In the genomic region with DNA sequence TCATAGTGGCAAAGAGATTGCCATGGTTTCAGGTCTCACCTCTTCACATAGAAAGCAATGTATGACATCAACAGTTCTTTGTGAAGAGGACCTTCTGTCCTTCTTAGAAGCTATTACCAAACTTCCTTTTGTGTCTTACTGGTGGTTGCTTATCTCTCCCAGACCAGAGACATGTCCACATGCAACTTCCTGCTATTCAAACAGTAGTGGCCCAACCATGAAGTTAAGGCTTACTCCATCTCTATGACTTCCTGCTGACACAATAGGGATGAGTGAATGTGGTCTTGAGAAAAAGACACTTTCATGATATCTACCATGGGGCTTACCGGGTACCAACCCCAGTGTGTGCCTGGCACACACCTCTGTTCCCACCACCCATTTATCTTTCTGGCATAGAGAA, we compare ENCODE assay signal across 10 mouse cellular contexts. TPM values are rescaled to one million over a fixed set of nuclear protein-coding genes. Genes with fewer than 3 reads are reported as not detected.
DNase-seq lines count a peak whose midpoint lies in the region; ATAC-seq and TF ChIP-seq lines count a peak whose summit lies in the region.
"Had no signal": no experiment of that assay in that cellular context is flagged by ENCODE, and none has a peak within 500 bp of the region (broad histone marks: within the 10 kb centered on the region; RNA-seq: fewer than 3 reads in every experiment).

No protein-coding gene starts in this region.

- H3K4me3 ChIP-seq in kidney, embryonic 16.5 days (ENCODE audit: low read length): no peak overlapping the region
- H3K4me3 ChIP-seq in kidney, adult 2 months (ENCODE audit: insufficient read depth, low read depth, low read length): no peak overlapping the region
- H3K4me3 ChIP-seq in liver, embryonic 14.5 days (ENCODE audit: insufficient read depth in 1 of 2, low read depth in 2 of 2, low read length in 2 of 2): no peak overlapping the region
- H3K4me3 ChIP-seq: forebrain, embryonic 12.5 days had no signal

- H3K9me3 ChIP-seq in kidney, embryonic 16.5 days (ENCODE audit: low read length): no peaks in the 10 kb centered on the region
- no peaks in the 10 kb centered on the region for H3K9me3 ChIP-seq in liver, embryonic 14.5 days (ENCODE audit: control insufficient read depth, low read length)
- H3K9me3 ChIP-seq: forebrain, embryonic 12.5 days had no signal

- peak; percentile 31; the same call in 1 of the 2 replicates for ATAC-seq in kidney, embryonic 16.5 days (ENCODE audit: low FRiP score, low TSS enrichment)
- ATAC-seq in liver, embryonic 14.5 days (ENCODE audit: insufficient read depth): peak; percentile 68
- no peak for ATAC-seq in erythroblast, adult 5-6 weeks (replicated peaks; ENCODE audit: low FRiP score, poor library complexity, severe bottlenecking)
- ATAC-seq: hindbrain, embryonic 16.5 days had no signal

- no peak overlapping the region for H3K27ac ChIP-seq in kidney, embryonic 16.5 days (ENCODE audit: low read length)
- H3K27ac ChIP-seq in kidney, adult 2 months (ENCODE audit: insufficient read depth, low read depth, low read length): no peak overlapping the region
- H3K27ac ChIP-seq in liver, embryonic 14.5 days: no peak overlapping the region
- H3K27ac ChIP-seq: forebrain, embryonic 12.5 days had no signal

- no peaks in the 10 kb centered on the region for H3K27me3 ChIP-seq in kidney, embryonic 16.5 days (ENCODE audit: insufficient read depth, low read length)
- no peaks in the 10 kb centered on the region for H3K27me3 ChIP-seq in kidney, adult 2 months (replicated peaks; ENCODE audit: control insufficient read depth, insufficient read depth, low read length)
- no peaks in the 10 kb centered on the region for H3K27me3 ChIP-seq in liver, embryonic 14.5 days (ENCODE audit: control insufficient read depth, insufficient read depth, low read length)
- H3K27me3 ChIP-seq: forebrain, embryonic 12.5 days had no signal

- no peak overlapping the region for H3K9ac ChIP-seq in kidney, embryonic 16.5 days (replicated peaks; ENCODE audit: low read length)
- no peak overlapping the region for H3K9ac ChIP-seq in liver, embryonic 14.5 days (replicated peaks)
- H3K9ac ChIP-seq: forebrain, embryonic 12.5 days had no signal

- no peak overlapping the region for H3K4me2 ChIP-seq in kidney, embryonic 16.5 days (replicated peaks; ENCODE audit: low read depth, low read length)
- no peak overlapping the region for H3K4me2 ChIP-seq in liver, embryonic 14.5 days (ENCODE audit: low read depth)
- H3K4me2 ChIP-seq: forebrain, embryonic 12.5 days had no signal

- H3K36me3 ChIP-seq in kidney, embryonic 16.5 days (ENCODE audit: insufficient read depth, low read length): no peaks in the 10 kb centered on the region
- no peaks in the 10 kb centered on the region for H3K36me3 ChIP-seq in kidney, adult 2 months (ENCODE audit: control insufficient read depth, insufficient read depth, low read length)
- no peaks in the 10 kb centered on the region for H3K36me3 ChIP-seq in liver, embryonic 14.5 days (replicated peaks; ENCODE audit: control insufficient read depth, insufficient read depth, low read depth)
- H3K36me3 ChIP-seq: forebrain, embryonic 12.5 days had no signal

- 81% methylated on average over 1 of the region's 1 CpGs for WGBS in kidney, embryonic 16.5 days
- 80% methylated on average over 1 of the region's 1 CpGs for WGBS in kidney, adult 2 months
- 0% methylated on average over 1 of the region's 1 CpGs for WGBS in liver, embryonic 14.5 days (ENCODE audit: insufficient replicate concordance)

- no peak for DNase-seq in kidney, adult 2 months
- DNase-seq in 416B (ENCODE audit: low read depth) (peak; percentile 97), adipocyte (ENCODE audit: low spot score) (no peak)
- DNase-seq in CD4-positive, CD25-positive, alpha-beta regulatory T cell, adult 2 months (ENCODE audit: low read depth, low spot score): peak; percentile 9
- DNase-seq in liver, embryonic 14.5 days (ENCODE audit: low read depth in 3 of 3, low spot score in 3 of 3): peak in 1 of 3 experiments; percentile 32
- DNase-seq: cerebellum, adult 8-10 months had no signal

- no peaks in the 10 kb centered on the region for H3K4me1 ChIP-seq in kidney, embryonic 16.5 days (ENCODE audit: insufficient read depth, low read length)
- peaks cover 5% of the 10 kb centered on the region; the same call in 1 of the 2 replicates for H3K4me1 ChIP-seq in kidney, adult 2 months (ENCODE audit: control insufficient read depth, insufficient read depth, low read length)
- peaks cover 0 to 22% of the 10 kb centered on the region in 2 experiments; a peak in 2 of 4 replicates for H3K4me1 ChIP-seq in liver, embryonic 14.5 days (replicated peaks; ENCODE audit: control insufficient read depth in 2 of 2, insufficient read depth in 2 of 2, low read length in 1 of 2)
- H3K4me1 ChIP-seq: forebrain, embryonic 12.5 days had no signal

- peak; percentile 21; the same call in 1 of the 2 replicates for TF ChIP-seq EP300 in liver, embryonic 14.5 days (IDR thresholded peaks at IDR 0.05; ENCODE audit: low read depth)

- TF ChIP-seq POLR2A in kidney, adult 2 months (IDR thresholded peaks at IDR 0.05; ENCODE audit: low read depth, low read length): no peak

- TF ChIP-seq CTCF in kidney, adult 2 months (conservative IDR thresholded peaks at IDR 0.05; ENCODE audit: insufficient read depth, insufficient read length, low read depth, low read length): no peak
- TF ChIP-seq CTCF in liver, embryonic 14.5 days (IDR thresholded peaks at IDR 0.05; ENCODE audit: low read depth): no peak

RNA-seq across cellular contexts. Expression of a gene that starts 58.5 kb away (rescaled TPM):
- polyA plus RNA-seq in kidney, embryonic 16.5 days (2015; fragmentation: Nextera tagmentation; extraction: Ambion mirVana): 0.66 and 1.0 TPM in 2 replicates
- polyA plus RNA-seq in kidney, adult 2 months (2012; rRNA removed): 3.4 and 3.7 TPM in 2 replicates
- polyA plus RNA-seq in liver, embryonic 14.5 days (2012; rRNA removed): 0.58 and 0.73 TPM in 2 replicates
- polyA plus RNA-seq in liver, embryonic 14.5 days (2014; fragmentation: Nextera tagmentation; extraction: Ambion mirVana): 0.58 and 0.63 TPM in 2 replicates
- total RNA-seq in erythroblast, adult 5-6 weeks (2015; ENCODE audit: low replicate concordance): 2.5 TPM in 1 of 2 replicates, not detected in the other
- total RNA-seq in erythroblast, adult 5-6 weeks (2017; ENCODE audit: low replicate concordance): 0.28 TPM in 1 of 2 replicates, not detected in the other

Comparison
In these comparisons a context has a peak if more than half of its experiments do, and no peak if none do; other contexts are left out.
1. DNase-seq: peak in 416B (single experiment) and CD4-positive, CD25-positive, alpha-beta regulatory T cell, adult 2 months (single experiment); none in kidney, adult 2 months (single experiment) and adipocyte (single experiment).